12 mouse cellular contexts compared by ENCODE assay signal in genomic region chr3:38045523-38045922, GRCm38 (mm10).
DNase-seq lines count a peak whose midpoint lies in the region; ATAC-seq and TF ChIP-seq lines count a peak whose summit lies in the region.
"Had no signal": no experiment of that assay in that cellular context is flagged by ENCODE, and none has a peak within 500 bp of the region (broad histone marks: within the 10 kb centered on the region; RNA-seq: fewer than 3 reads in every experiment).

No protein-coding gene starts in this region.

- no peak overlapping the region for H3K4me3 ChIP-seq in heart, adult 2 months
- H3K4me3 ChIP-seq in layer of hippocampus, adult 2 months = no peak overlapping the region
- H3K4me3 ChIP-seq in neural tube, embryonic 14.5 days (ENCODE audit: low read depth, low read length) = no peak overlapping the region
- no peak overlapping the region for H3K4me3 ChIP-seq in neural tube, embryonic 15.5 days (replicated peaks)
- H3K4me3 ChIP-seq: embryonic facial prominence, embryonic 15.5 days; midbrain, embryonic 15.5 days had no signal

- no peaks in the 10 kb centered on the region for H3K79me2 ChIP-seq in heart, adult 2 months (replicated peaks; ENCODE audit: control insufficient read depth, insufficient read depth, low read length)

- no peaks in the 10 kb centered on the region for H3K9me3 ChIP-seq in neural tube, embryonic 14.5 days (ENCODE audit: control insufficient read depth, low read length)
- no peaks in the 10 kb centered on the region for H3K9me3 ChIP-seq in neural tube, embryonic 15.5 days (replicated peaks)
- H3K9me3 ChIP-seq: embryonic facial prominence, embryonic 15.5 days; midbrain, embryonic 15.5 days had no signal

- WGBS in heart, adult 2 months = 57% methylated on average over 6 of the region's 6 CpGs
- 61% methylated on average over 6 of the region's 6 CpGs for WGBS in neural tube, embryonic 14.5 days
- WGBS in neural tube, embryonic 15.5 days = 62% methylated on average over 6 of the region's 6 CpGs

- H3K4me1 ChIP-seq in heart, adult 2 months (ENCODE audit: control insufficient read depth, insufficient read depth, low read length) = no peaks in the 10 kb centered on the region
- H3K4me1 ChIP-seq in neural tube, embryonic 14.5 days (ENCODE audit: control insufficient read depth, insufficient read depth, low read length) = no peaks in the 10 kb centered on the region
- H3K4me1 ChIP-seq in neural tube, embryonic 15.5 days = peaks cover 5% of the 10 kb centered on the region; the same call in 1 of the 2 replicates
- H3K4me1 ChIP-seq: midbrain, embryonic 15.5 days had no signal

- H3K36me3 ChIP-seq in heart, adult 2 months (ENCODE audit: control insufficient read depth, insufficient read depth, low read length) = no peaks in the 10 kb centered on the region
- H3K36me3 ChIP-seq in neural tube, embryonic 14.5 days (ENCODE audit: control insufficient read depth, insufficient read depth, low read length) = no peaks in the 10 kb centered on the region
- H3K36me3 ChIP-seq in neural tube, embryonic 15.5 days = no peaks in the 10 kb centered on the region
- H3K36me3 ChIP-seq: embryonic facial prominence, embryonic 15.5 days; midbrain, embryonic 15.5 days had no signal

- DNase-seq in heart, adult 2 months = no peak
- DNase-seq in heart, postnatal 36 days = no peak
- no peak for DNase-seq in layer of hippocampus, adult 2 months (ENCODE audit: low spot score in 2 of 2)
- no peak for DNase-seq in layer of hippocampus, adult 9-11 months
- no peak for DNase-seq in adrenal gland, adult (ENCODE audit: inconsistent age in 2 of 2, low spot score in 1 of 2)
- DNase-seq in c-Kit-positive CD71-positive TER-119-positive erythroid progenitor cells, embryonic 14.5 days (ENCODE audit: low spot score) = no peak
- DNase-seq: kidney, postnatal 14 days had no signal

- ATAC-seq in neural tube, embryonic 14.5 days (ENCODE audit: low read depth) = peak; percentile 28; the same call in 1 of the 2 replicates
- ATAC-seq in neural tube, embryonic 15.5 days (ENCODE audit: low FRiP score) = no peak; the same call in 1 of the 2 replicates
- ATAC-seq: midbrain, embryonic 15.5 days had no signal

- intact Hi-C loops in heart, adult 2 months (cut with DNase I) = no loop called here
- intact Hi-C loops in heart, postnatal 36 days (cut with DNase I) = no loop called here

- 0 out of 2 replicates have a peak, but pooled peaks have one; percentile 5 for TF ChIP-seq CTCF in heart, adult 2 months (IDR thresholded peaks at IDR 0.05)
- TF ChIP-seq CTCF in layer of hippocampus, adult 2 months (conservative IDR thresholded peaks at IDR 0.05) = peak; percentile 38

- no peak overlapping the region for H3K9ac ChIP-seq in heart, adult 2 months (ENCODE audit: low read depth, low read length)
- no peak overlapping the region for H3K9ac ChIP-seq in neural tube, embryonic 14.5 days (replicated peaks; ENCODE audit: low read depth, low read length)
- H3K9ac ChIP-seq in neural tube, embryonic 15.5 days (replicated peaks) = no peak overlapping the region
- H3K9ac ChIP-seq: embryonic facial prominence, embryonic 15.5 days; liver, embryonic 14.5 days; midbrain, embryonic 15.5 days had no signal

- H3K27ac ChIP-seq in heart, adult 2 months = no peak overlapping the region
- H3K27ac ChIP-seq in layer of hippocampus, adult 2 months = no peak overlapping the region
- no peak overlapping the region for H3K27ac ChIP-seq in neural tube, embryonic 14.5 days (ENCODE audit: low read depth, low read length)
- no peak overlapping the region for H3K27ac ChIP-seq in neural tube, embryonic 15.5 days (replicated peaks)
- H3K27ac ChIP-seq: embryonic facial prominence, embryonic 15.5 days; liver, embryonic 14.5 days; midbrain, embryonic 15.5 days had no signal

- TF ChIP-seq EP300 in heart, adult 2 months (IDR thresholded peaks at IDR 0.05; ENCODE audit: insufficient read depth, low read depth, low read length) = no peak

- no peak for TF ChIP-seq POLR2A in heart, adult 2 months (IDR thresholded peaks at IDR 0.05; ENCODE audit: insufficient read depth, low read depth, low read length)

- no peaks in the 10 kb centered on the region for H3K27me3 ChIP-seq in heart, adult 2 months (ENCODE audit: control insufficient read depth, insufficient read depth, low read length)
- H3K27me3 ChIP-seq in neural tube, embryonic 14.5 days (ENCODE audit: control insufficient read depth, insufficient read depth, low read length) = no peaks in the 10 kb centered on the region
- H3K27me3 ChIP-seq in neural tube, embryonic 15.5 days (replicated peaks) = no peaks in the 10 kb centered on the region
- H3K27me3 ChIP-seq: embryonic facial prominence, embryonic 15.5 days; midbrain, embryonic 15.5 days had no signal

- no peak overlapping the region for H3K4me2 ChIP-seq in neural tube, embryonic 14.5 days (ENCODE audit: low read depth, low read length)
- no peak overlapping the region for H3K4me2 ChIP-seq in neural tube, embryonic 15.5 days
- H3K4me2 ChIP-seq: embryonic facial prominence, embryonic 15.5 days; midbrain, embryonic 15.5 days had no signal
